Mouse (Mus musculus): ENCODE data around the gene Pdgfa. TPM values are rescaled to one million over a fixed set of nuclear protein-coding genes. Genes with fewer than 3 reads are reported as not detected.

Pdgfa gene
- polyA plus RNA-seq (2014; fragmentation: Nextera tagmentation; extraction: Ambion mirVana): 34.5 and 39.3 TPM in 2 replicates

DNA sequence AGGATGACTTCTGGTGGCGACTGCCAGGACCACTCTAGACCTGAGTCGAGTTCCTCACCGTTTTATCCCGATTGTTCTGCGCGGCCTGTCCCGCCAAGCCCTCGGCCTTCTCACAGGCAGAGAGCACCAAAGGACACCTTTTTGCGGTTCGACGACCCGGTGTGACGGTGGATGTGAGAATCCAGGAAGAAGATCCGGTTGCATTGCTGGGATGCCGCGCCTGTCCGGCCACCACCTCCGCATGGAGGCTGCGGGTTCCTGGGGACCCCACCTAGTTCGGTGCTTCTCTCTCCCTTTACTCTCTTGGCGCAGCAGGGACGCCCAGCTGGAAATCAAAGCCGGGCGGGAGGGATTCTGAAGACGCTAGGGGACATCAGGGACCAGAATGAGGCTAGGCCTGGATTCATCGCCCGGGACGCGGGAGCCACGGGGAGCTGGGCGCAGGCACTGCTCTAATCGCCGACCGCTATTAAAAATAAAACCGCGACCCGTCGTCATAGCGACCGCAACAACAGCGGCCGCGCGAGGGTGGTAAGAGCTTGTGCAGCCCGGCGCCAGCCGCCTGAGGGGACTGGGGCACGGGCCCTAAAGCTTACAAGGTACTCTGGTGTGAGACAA, at the start of gene Pdgfa:
Pdgfa (minus strand) TSS at position 200 of the 618 bp plus-strand sequence.
- DNase-seq (ENCODE audit: low spot score) (peak; percentile 84), ATAC-seq (replicated peaks; ENCODE audit: insufficient number of reproducible peaks, low FRiP score, low TSS enrichment, low read depth) (no peak)
- H3K9ac ChIP-seq (replicated peaks; ENCODE audit: low read length): no peak within 1 kb of the TSS
- WGBS: under 1% methylated on average over 48 of the region's 48 CpGs
- H3K36me3 ChIP-seq (replicated peaks; ENCODE audit: control insufficient read depth, insufficient read depth, low read depth, low read length): no peaks in the 10 kb centered on the region
- peaks cover 14% of the 10 kb centered on the region for H3K4me1 ChIP-seq (ENCODE audit: control insufficient read depth, insufficient read depth, low read length)
- H3K27ac ChIP-seq (replicated peaks; ENCODE audit: low read depth, low read length): no peak within 1 kb of the TSS
- no peaks in the 10 kb centered on the region for H3K9me3 ChIP-seq (replicated peaks; ENCODE audit: control insufficient read depth, low read length)
- peak within 1 kb of the TSS; percentile 61 for H3K4me3 ChIP-seq (ENCODE audit: low read depth, low read length)
- peak within 1 kb of the TSS; percentile 93 for H3K4me2 ChIP-seq (ENCODE audit: low read depth, low read length)
- peaks cover 58% of the 10 kb centered on the region for H3K27me3 ChIP-seq (ENCODE audit: control insufficient read depth, insufficient read depth, low read length)

DNA sequence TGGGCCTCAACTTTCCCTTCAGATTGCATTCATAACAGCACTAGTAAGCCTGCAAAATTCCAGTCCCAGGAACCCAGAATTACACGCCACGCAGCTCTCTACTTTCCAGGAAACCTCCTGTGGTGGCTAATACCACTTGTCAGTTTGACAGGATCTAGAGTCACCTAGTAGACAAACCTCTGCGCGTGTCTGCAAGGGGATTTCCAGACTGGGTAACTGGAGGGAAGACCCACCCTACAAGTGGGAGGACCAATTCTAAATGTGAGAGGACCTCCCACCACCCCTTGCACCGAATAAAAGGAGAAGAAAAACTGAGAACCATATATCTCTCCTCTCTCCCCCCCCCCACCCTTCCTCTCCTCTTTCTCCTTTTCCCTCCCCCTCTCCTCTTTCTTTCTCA, 49.5 kb upstream of the Pdgfa start:
- Histone ChIP-seq H3K27ac (replicated peaks; ENCODE audit: low read depth, low read length) (no peak overlapping the region), H3K4me1 (ENCODE audit: control insufficient read depth, insufficient read depth, low read length) (no peaks in the 10 kb centered on the region), H3K36me3 (replicated peaks; ENCODE audit: control insufficient read depth, insufficient read depth, low read depth, low read length) (no peaks in the 10 kb centered on the region), H3K9me3 (replicated peaks; ENCODE audit: control insufficient read depth, low read length) (no peaks in the 10 kb centered on the region), H3K9ac (replicated peaks; ENCODE audit: low read length) (no peak overlapping the region), H3K27me3 (ENCODE audit: control insufficient read depth, insufficient read depth, low read length) (no peaks in the 10 kb centered on the region), H3K4me3 (ENCODE audit: low read depth, low read length) (no peak overlapping the region), H3K4me2 (ENCODE audit: low read depth, low read length) (no peak overlapping the region)
- WGBS: 76% methylated on average over 5 of the region's 5 CpGs
- ATAC-seq (replicated peaks; ENCODE audit: insufficient number of reproducible peaks, low FRiP score, low TSS enrichment, low read depth) (no peak), DNase-seq (ENCODE audit: low spot score) (no peak)

DNA sequence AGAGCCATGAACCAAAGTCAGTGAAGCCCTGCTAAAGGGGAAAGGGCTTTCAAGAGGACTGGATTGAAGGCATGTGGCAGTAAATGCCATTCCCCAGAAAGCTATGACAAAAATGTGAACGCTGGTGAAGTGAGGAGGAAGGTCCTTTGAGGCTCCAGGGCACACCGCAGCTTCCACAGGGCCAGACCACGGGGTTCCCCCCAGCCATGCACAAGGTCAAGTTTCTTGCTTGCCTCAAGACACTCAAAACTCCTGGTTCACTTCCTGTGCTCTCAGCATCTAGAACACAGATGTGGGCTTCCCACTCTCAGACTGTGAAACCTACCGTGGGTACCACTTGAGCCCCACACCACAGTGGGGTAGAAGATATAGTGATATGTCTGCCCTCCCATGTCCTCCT, 46.4 kb upstream of the Pdgfa start:
- no peak for DNase-seq (ENCODE audit: low spot score)
- WGBS: 65% methylated on average over 4 of the region's 4 CpGs
- Histone ChIP-seq H3K4me2 (ENCODE audit: low read depth, low read length) (no peak overlapping the region), H3K27ac (replicated peaks; ENCODE audit: low read depth, low read length) (no peak overlapping the region), H3K9me3 (replicated peaks; ENCODE audit: control insufficient read depth, low read length) (no peaks in the 10 kb centered on the region), H3K4me3 (ENCODE audit: low read depth, low read length) (no peak overlapping the region), H3K9ac (replicated peaks; ENCODE audit: low read length) (no peak overlapping the region), H3K27me3 (ENCODE audit: control insufficient read depth, insufficient read depth, low read length) (no peaks in the 10 kb centered on the region), H3K36me3 (replicated peaks; ENCODE audit: control insufficient read depth, insufficient read depth, low read depth, low read length) (no peaks in the 10 kb centered on the region), H3K4me1 (ENCODE audit: control insufficient read depth, insufficient read depth, low read length) (no peaks in the 10 kb centered on the region)
- no peak for ATAC-seq (replicated peaks; ENCODE audit: insufficient number of reproducible peaks, low FRiP score, low TSS enrichment, low read depth)

DNA sequence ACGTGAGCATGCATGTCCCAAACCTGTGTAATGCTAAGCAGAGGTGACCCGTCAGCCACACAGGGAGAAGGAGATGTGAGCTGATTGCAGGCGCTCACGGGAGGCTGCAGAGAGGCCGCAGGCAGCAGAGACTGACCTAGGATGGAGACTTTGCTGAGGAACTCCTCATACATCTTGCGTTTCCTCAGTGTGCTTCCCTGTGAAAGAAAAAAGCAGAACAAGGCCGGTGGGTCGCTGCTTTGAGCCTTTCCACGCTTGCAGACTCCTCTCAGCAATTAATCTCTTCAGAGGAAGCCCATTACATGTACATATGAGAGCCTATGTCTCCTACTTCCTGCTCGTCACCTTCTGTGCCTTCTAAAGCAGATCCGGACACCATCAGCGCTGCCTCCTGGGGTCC, 45.1 kb upstream of the Pdgfa start:
- Histone ChIP-seq H3K4me3 (ENCODE audit: low read depth, low read length) (no peak overlapping the region), H3K4me2 (ENCODE audit: low read depth, low read length) (no peak overlapping the region), H3K36me3 (replicated peaks; ENCODE audit: control insufficient read depth, insufficient read depth, low read depth, low read length) (no peaks in the 10 kb centered on the region), H3K27ac (replicated peaks; ENCODE audit: low read depth, low read length) (no peak overlapping the region), H3K27me3 (ENCODE audit: control insufficient read depth, insufficient read depth, low read length) (no peaks in the 10 kb centered on the region), H3K9me3 (replicated peaks; ENCODE audit: control insufficient read depth, low read length) (no peaks in the 10 kb centered on the region), H3K4me1 (ENCODE audit: control insufficient read depth, insufficient read depth, low read length) (no peaks in the 10 kb centered on the region), H3K9ac (replicated peaks; ENCODE audit: low read length) (no peak overlapping the region)
- ATAC-seq (replicated peaks; ENCODE audit: insufficient number of reproducible peaks, low FRiP score, low TSS enrichment, low read depth) (no peak), DNase-seq (ENCODE audit: low spot score) (no peak)
- 82% methylated on average over 12 of the region's 12 CpGs for WGBS

DNA sequence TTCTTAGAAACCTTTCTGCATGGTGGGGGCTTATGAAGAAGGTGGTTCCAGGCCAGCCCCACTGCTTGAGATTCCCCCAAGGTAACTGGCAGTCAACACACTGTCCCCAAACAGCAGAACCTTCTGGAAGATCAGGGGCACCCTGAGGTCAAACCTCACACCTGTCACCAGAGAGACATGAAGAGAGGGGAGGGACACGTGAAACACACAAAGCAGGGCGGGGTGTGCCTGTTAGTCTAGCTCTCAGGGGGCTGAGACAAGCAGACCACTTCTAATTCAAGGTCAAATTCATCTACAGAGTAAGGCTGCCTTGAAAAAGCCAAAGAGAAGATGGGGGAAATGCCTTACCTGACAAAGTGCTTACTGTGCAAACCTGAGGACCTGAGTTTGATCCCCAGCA, 38.0 kb upstream of the Pdgfa start:
- Histone ChIP-seq H3K27ac (replicated peaks; ENCODE audit: low read depth, low read length) (no peak overlapping the region), H3K9ac (replicated peaks; ENCODE audit: low read length) (no peak overlapping the region), H3K4me3 (ENCODE audit: low read depth, low read length) (no peak overlapping the region), H3K4me2 (ENCODE audit: low read depth, low read length) (no peak overlapping the region), H3K4me1 (ENCODE audit: control insufficient read depth, insufficient read depth, low read length) (no peaks in the 10 kb centered on the region; the same call in 1 of the 2 replicates), H3K27me3 (ENCODE audit: control insufficient read depth, insufficient read depth, low read length) (no peaks in the 10 kb centered on the region), H3K36me3 (replicated peaks; ENCODE audit: control insufficient read depth, insufficient read depth, low read depth, low read length) (no peaks in the 10 kb centered on the region), H3K9me3 (replicated peaks; ENCODE audit: control insufficient read depth, low read length) (no peaks in the 10 kb centered on the region)
- ATAC-seq (replicated peaks; ENCODE audit: insufficient number of reproducible peaks, low FRiP score, low TSS enrichment, low read depth) (no peak), DNase-seq (ENCODE audit: low spot score) (no peak)
- WGBS: 64% methylated on average over 2 of the region's 2 CpGs

DNA sequence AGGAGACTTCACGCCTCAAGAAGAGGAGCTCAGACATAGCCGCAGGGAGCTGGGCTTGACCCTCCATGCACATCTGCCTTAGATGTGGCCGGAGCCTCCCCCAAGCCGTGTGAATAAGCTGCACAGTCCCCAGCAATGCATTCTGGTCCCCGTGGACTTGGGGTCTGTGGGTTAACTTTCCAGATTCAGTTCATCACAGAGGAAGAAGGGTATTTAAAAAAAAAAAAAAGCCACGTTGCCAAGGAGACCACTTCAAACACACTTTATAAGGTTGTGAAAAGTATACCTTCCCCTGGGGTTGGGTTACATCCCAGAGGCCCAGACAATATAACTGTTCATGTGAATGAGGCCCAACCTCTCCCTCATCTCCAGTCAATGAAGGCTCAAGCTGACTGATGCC, 37.6 kb upstream of the Pdgfa start:
- H3K27ac ChIP-seq (replicated peaks; ENCODE audit: low read depth, low read length): no peak overlapping the region

DNA sequence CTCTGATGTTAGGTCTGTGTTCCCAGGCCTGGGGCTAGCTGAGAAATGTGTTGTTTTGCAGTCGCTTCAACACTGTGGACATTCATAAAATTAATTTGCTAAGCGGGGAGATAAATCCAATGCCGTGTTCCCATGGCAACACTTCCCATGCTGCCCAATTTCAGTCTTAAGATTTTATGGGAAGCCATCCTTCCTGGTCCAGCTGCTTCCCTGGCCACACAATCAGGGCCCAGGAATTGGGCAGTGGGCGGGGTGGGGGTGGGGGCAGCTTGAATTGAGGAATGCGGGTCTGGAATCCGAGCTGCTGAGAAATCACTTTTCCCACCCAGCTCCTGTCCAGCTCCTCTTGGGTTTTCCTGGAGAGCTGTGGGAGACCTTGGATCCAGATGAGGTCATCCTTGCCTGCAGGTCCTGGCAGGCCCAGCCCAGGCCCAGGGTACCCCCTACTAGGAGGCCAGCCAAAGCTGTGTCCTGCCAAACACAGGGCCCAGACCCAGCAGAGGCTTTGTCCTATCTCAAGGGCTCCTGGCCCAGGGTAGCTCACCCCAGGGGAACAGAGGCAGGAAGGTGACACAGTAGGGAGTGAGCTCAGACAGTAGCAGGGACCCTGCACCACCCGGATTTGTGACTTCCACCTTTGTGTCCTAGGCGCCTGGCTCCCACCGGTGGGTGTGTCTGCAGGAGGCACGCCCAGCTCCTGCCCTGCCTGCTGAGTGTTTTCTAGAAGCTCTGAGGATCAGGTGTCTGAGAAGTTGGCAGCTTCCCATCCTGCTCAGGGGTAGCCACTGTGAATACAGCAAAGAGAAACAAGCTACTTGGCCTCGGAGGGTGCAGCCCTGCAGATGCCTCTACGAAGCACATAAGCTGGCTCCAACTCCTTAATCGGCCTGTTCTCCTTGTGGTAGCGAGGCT, 36.5 kb upstream of the Pdgfa start:
- H3K4me2 ChIP-seq (ENCODE audit: low read depth, low read length): no peak overlapping the region
- H3K4me3 ChIP-seq (ENCODE audit: low read depth, low read length): no peak overlapping the region
- ATAC-seq (replicated peaks; ENCODE audit: insufficient number of reproducible peaks, low FRiP score, low TSS enrichment, low read depth) (peak; percentile 32), DNase-seq (ENCODE audit: low spot score) (peak; percentile 27)
- H3K9me3 ChIP-seq (replicated peaks; ENCODE audit: control insufficient read depth, low read length): no peaks in the 10 kb centered on the region
- no peaks in the 10 kb centered on the region for H3K36me3 ChIP-seq (replicated peaks; ENCODE audit: control insufficient read depth, insufficient read depth, low read depth, low read length)
- no peak overlapping the region for H3K27ac ChIP-seq (replicated peaks; ENCODE audit: low read depth, low read length)
- H3K27me3 ChIP-seq (ENCODE audit: control insufficient read depth, insufficient read depth, low read length): no peaks in the 10 kb centered on the region
- no peak overlapping the region for H3K9ac ChIP-seq (replicated peaks; ENCODE audit: low read length)
- 34% methylated on average over 14 of the region's 14 CpGs for WGBS
- no peaks in the 10 kb centered on the region; the same call in 1 of the 2 replicates for H3K4me1 ChIP-seq (ENCODE audit: control insufficient read depth, insufficient read depth, low read length)

More for the DNA sequence above, 37.6 kb upstream of the Pdgfa start:
- Histone ChIP-seq H3K36me3 (replicated peaks; ENCODE audit: control insufficient read depth, insufficient read depth, low read depth, low read length) (no peaks in the 10 kb centered on the region), H3K4me3 (ENCODE audit: low read depth, low read length) (no peak overlapping the region), H3K9ac (replicated peaks; ENCODE audit: low read length) (no peak overlapping the region), H3K27me3 (ENCODE audit: control insufficient read depth, insufficient read depth, low read length) (no peaks in the 10 kb centered on the region), H3K4me1 (ENCODE audit: control insufficient read depth, insufficient read depth, low read length) (no peaks in the 10 kb centered on the region; the same call in 1 of the 2 replicates), H3K9me3 (replicated peaks; ENCODE audit: control insufficient read depth, low read length) (no peaks in the 10 kb centered on the region), H3K4me2 (ENCODE audit: low read depth, low read length) (no peak overlapping the region)
- 30% methylated on average over 6 of the region's 6 CpGs for WGBS
- DNase-seq (ENCODE audit: low spot score): peak; percentile 60
- ATAC-seq (replicated peaks; ENCODE audit: insufficient number of reproducible peaks, low FRiP score, low TSS enrichment, low read depth): no peak; the same call in 1 of the 2 replicates

DNA sequence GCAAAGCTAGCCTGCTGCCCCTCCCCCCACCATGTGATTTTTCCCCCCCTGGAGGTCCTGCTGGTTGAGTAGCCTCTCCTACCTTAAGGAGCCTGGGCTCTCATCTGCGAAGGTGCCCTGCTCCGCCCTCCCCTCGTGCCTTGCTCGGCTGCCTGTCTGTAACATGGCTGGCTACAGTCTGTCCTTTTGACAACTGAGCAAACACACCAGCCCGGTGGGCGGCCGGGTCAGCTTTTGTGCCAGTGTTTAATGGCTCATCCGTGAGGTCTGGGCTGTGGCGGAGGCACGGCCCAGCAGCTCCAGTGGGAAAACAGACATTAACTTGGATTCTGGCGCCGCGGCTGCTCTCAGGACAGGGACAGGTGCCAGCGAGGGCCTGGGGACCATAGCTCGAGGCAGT, 30.4 kb upstream of the Pdgfa start:
- H3K4me2 ChIP-seq (ENCODE audit: low read depth, low read length): no peak overlapping the region
- H3K4me3 ChIP-seq (ENCODE audit: low read depth, low read length): no peak overlapping the region
- ATAC-seq (replicated peaks; ENCODE audit: insufficient number of reproducible peaks, low FRiP score, low TSS enrichment, low read depth) (no peak), DNase-seq (ENCODE audit: low spot score) (no peak)
- H3K9ac ChIP-seq (replicated peaks; ENCODE audit: low read length): no peak overlapping the region
- no peaks in the 10 kb centered on the region for H3K27me3 ChIP-seq (ENCODE audit: control insufficient read depth, insufficient read depth, low read length)
- H3K36me3 ChIP-seq (replicated peaks; ENCODE audit: control insufficient read depth, insufficient read depth, low read depth, low read length): no peaks in the 10 kb centered on the region
- H3K4me1 ChIP-seq (ENCODE audit: control insufficient read depth, insufficient read depth, low read length): no peaks in the 10 kb centered on the region
- no peak overlapping the region for H3K27ac ChIP-seq (replicated peaks; ENCODE audit: low read depth, low read length)
- H3K9me3 ChIP-seq (replicated peaks; ENCODE audit: control insufficient read depth, low read length): no peaks in the 10 kb centered on the region
- WGBS: 49% methylated on average over 15 of the region's 15 CpGs
